Mouse (Mus musculus) left cerebral cortex, adult 18-20 months (tissue): ENCODE measurements around the gene Elk3. TPM values are rescaled to one million over a fixed set of nuclear protein-coding genes. Genes with fewer than 3 reads are reported as not detected.

Source experiments
- DNase-seq, 2 experiments: peaks; one replicate each; pipeline ENCODE4 v3.0.0; 2021 to 2022; ENCODE audit warnings: low spot score in 2 of 2, mixed read lengths in 1 of 2
- total RNA-seq, 2 experiments: library from RNA; stranded (reverse); gene quantifications; 2 replicates each; pipeline ENCODE4 v1.2.3; 2021

Elk3 gene
- total RNA-seq, 2 experiments from 2014 or later = 8.7 to 9.5 TPM

- no peak for DNase-seq
These were observed 12.7 kb downstream of the Elk3 start for GRCm38 (mm10) chr10:93298208-93298607.

GRCm38 (mm10) chr10:93297774-93298173 is 13.2 kb downstream of the Elk3 start:
- no peak for DNase-seq

GRCm38 (mm10) chr10:93294547-93295219 is 16.3 kb downstream of the Elk3 start:
- DNase-seq = no peak

- DNase-seq = no peak
These were observed 17.3 kb downstream of the Elk3 start for GRCm38 (mm10) chr10:93293621-93294020.

- DNase-seq = peak; percentile 87 to 88
These were observed 19.1 kb downstream of the Elk3 start for GRCm38 (mm10) chr10:93291843-93292242.

- DNase-seq = no peak
These were observed 19.6 kb downstream of the Elk3 start for GRCm38 (mm10) chr10:93291352-93291751.

- no peak for DNase-seq
These were observed 21.5 kb downstream of the Elk3 start for GRCm38 (mm10) chr10:93289404-93289803.

- DNase-seq = peak in 1 of 2 experiments; percentile 58
These were observed 22.6 kb downstream of the Elk3 start for GRCm38 (mm10) chr10:93288336-93288735.

GRCm38 (mm10) chr10:93287551-93288145 is 23.3 kb downstream of the Elk3 start:
- DNase-seq = no peak

GRCm38 (mm10) chr10:93285489-93285888 is 25.4 kb downstream of the Elk3 start:
- no peak for DNase-seq

GRCm38 (mm10) chr10:93283258-93283657 is 27.7 kb downstream of the Elk3 start:
- no peak for DNase-seq

- no peak for DNase-seq
These were observed 28.4 kb downstream of the Elk3 start for GRCm38 (mm10) chr10:93282526-93282964.

GRCm38 (mm10) chr10:93281092-93281491 is 29.8 kb downstream of the Elk3 start:
- DNase-seq = no peak

GRCm38 (mm10) chr10:93280586-93280985 is 30.3 kb downstream of the Elk3 start:
- DNase-seq = peak in 1 of 2 experiments; percentile 72

GRCm38 (mm10) chr10:93279062-93279461 is 31.9 kb downstream of the Elk3 start:
- DNase-seq = no peak

GRCm38 (mm10) chr10:93278361-93278760 is 32.6 kb downstream of the Elk3 start:
- DNase-seq = no peak

- peak in 1 of 2 experiments; percentile 45 for DNase-seq
These were observed 34.1 kb downstream of the Elk3 start for GRCm38 (mm10) chr10:93276857-93277256.

- DNase-seq = peak; percentile 70 to 77
These were observed 34.6 kb downstream of the Elk3 start for GRCm38 (mm10) chr10:93276349-93276763.

GRCm38 (mm10) chr10:93275212-93276136 is 35.5 kb downstream of the Elk3 start:
- DNase-seq = peak; percentile 92 to 94

GRCm38 (mm10) chr10:93274277-93274696 is 36.6 kb downstream of the Elk3 start:
- DNase-seq = no peak
